Mouse (Mus musculus) embryonic facial prominence, embryonic 11.5 days (tissue): ENCODE results near the gene Pdzrn3. TPM values are rescaled to one million over a fixed set of nuclear protein-coding genes. Genes with fewer than 3 reads are reported as not detected.

Source experiments
- ATAC-seq: fragments of 200-750 bp; cut with Nextera tagmentation; replicated peaks from 2 replicates; pipeline ENCODE4 v1.8.0; 2017; ENCODE audit warnings: low read depth; ENCODE audit not compliant: insufficient number of reproducible peaks, low FRiP score, low TSS enrichment
- DNase-seq: peaks from one replicate; pipeline ENCODE4 v3.0.0-alpha.2; 2015; ENCODE audit warnings: low spot score
- H3K27ac ChIP-seq: fragments of 300-500 bp; sonication (generic); replicated peaks from 2 replicates; pipeline ENCODE4 v1.5.1; 2014; ENCODE audit warnings: mild to moderate bottlenecking, low read depth, low read length, control low read depth
- H3K27me3 ChIP-seq: fragments of 300-500 bp; sonication (generic); 2 replicates; pipeline ENCODE4 v1.6.1; 2014; ENCODE audit warnings: mild to moderate bottlenecking, low read length, moderate library complexity, mixed read lengths; ENCODE audit not compliant: control insufficient read depth, insufficient read depth
- H3K36me3 ChIP-seq: fragments of 300-500 bp; sonication (generic); replicated peaks from 2 replicates; pipeline ENCODE4 v1.6.1; 2014; ENCODE audit warnings: low read depth, mild to moderate bottlenecking, low read length, moderate library complexity, mixed read lengths; ENCODE audit not compliant: control insufficient read depth, insufficient read depth
- H3K4me1 ChIP-seq: fragments of 300-500 bp; sonication (generic); 2 replicates; pipeline ENCODE4 v1.6.1; 2014; ENCODE audit warnings: low read length, mixed read lengths; ENCODE audit not compliant: control insufficient read depth, insufficient read depth
- H3K4me2 ChIP-seq: fragments of 300-500 bp; sonication (generic); 2 replicates; pipeline ENCODE4 v1.6.1; 2014; ENCODE audit warnings: low read depth, mild to moderate bottlenecking, control low read depth, low read length, moderate library complexity
- H3K4me3 ChIP-seq: fragments of 300-500 bp; sonication (generic); 2 replicates; pipeline ENCODE4 v1.5.1; 2014; ENCODE audit warnings: low read depth, low read length, control low read depth
- H3K9ac ChIP-seq: fragments of 300-500 bp; sonication (generic); replicated peaks from 2 replicates; pipeline ENCODE4 v1.6.1; 2014; ENCODE audit warnings: mild to moderate bottlenecking, control low read depth, low read length
- H3K9me3 ChIP-seq: fragments of 300-500 bp; sonication (generic); replicated peaks from 2 replicates; pipeline ENCODE4 v1.6.1; 2016; ENCODE audit warnings: mild to moderate bottlenecking, low read length, inconsistent platforms, mixed read lengths; ENCODE audit not compliant: control insufficient read depth
- WGBS: fragments of 180-500 bp; shearing (Covaris S2); extraction: QIAGEN DNeasy Blood & Tissue Kit; methylation state at CpG from one replicate; pipeline ENCODE4 v1.1.7; 2014; 5-methylcytosine and 5-hydroxymethylcytosine counted together
- polyA plus RNA-seq: library from polyadenylated mRNA; unstranded; fragments of >200 nt; fragmentation: Nextera tagmentation; extraction: Ambion mirVana; gene quantifications from 2 replicates; pipeline ENCODE4 v1.2.1, GENCODE M21; 2014

Gene Pdzrn3
- polyA plus RNA-seq, 1 experiment from 2014 or later = 11.9 TPM

DNA sequence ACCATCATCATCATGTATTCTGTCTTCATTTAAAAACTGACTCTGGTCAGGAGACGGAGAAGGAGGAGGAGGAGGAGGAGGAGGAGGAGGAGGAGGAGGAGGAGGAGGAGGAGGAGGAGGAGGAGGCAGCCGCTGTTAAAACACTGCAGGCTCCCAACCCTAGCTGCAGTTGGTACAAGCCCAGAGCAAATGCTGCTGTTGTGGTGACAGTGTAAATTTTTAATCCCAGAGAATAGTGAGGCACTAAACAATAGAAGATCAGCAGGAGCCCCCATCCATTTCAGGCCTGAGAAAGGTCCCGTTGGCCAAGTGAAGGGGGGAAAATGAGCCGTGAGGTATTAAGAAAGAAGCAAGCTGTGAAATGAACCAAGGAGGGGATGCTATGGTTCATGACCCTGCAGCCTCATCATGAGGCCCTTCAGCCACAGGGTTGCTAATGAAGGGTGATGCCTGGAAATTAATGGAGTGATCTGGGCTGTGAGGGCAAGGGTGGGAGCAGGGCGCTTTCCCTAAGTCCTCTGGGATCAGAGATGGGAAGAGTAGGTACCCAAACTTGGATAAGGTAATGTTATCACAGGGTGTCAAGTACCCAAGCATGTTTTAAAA lies 141.0 kb downstream of the Pdzrn3 start:
- DNase-seq = no peak
- WGBS = 38% methylated on average over 4 of the region's 5 CpGs
- Histone ChIP-seq H3K36me3 (no peaks in the 10 kb centered on the region), H3K4me3 (no peak overlapping the region), H3K27me3 (no peaks in the 10 kb centered on the region), H3K9me3 (no peaks in the 10 kb centered on the region), H3K9ac (no peak overlapping the region), H3K4me2 (no peak overlapping the region), H3K27ac (no peak overlapping the region), H3K4me1 (no peaks in the 10 kb centered on the region)
- no peak for ATAC-seq

DNA sequence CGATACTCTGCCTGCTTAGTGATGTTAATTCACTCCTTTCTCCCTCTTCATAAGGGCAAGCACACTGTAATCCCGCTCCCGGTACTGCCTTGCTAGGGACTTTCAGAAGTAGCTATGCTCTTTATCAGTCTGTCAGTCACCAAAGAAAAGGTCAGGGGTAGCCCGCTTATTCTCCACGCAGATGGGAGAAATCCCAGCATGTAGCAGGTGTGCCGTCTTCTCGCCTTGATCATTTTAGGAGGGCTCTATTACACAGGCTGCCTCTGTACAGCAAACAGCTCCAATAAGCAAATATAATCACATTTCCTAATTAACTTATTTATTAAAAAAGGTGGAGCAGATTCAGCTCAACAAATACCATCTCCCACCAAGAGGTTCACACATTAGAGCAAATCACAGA lies 141.5 kb downstream of the Pdzrn3 start:
- Histone ChIP-seq H3K4me2 (no peak overlapping the region), H3K4me1 (no peaks in the 10 kb centered on the region), H3K27ac (no peak overlapping the region), H3K27me3 (no peaks in the 10 kb centered on the region), H3K4me3 (no peak overlapping the region), H3K9ac (no peak overlapping the region), H3K9me3 (no peaks in the 10 kb centered on the region), H3K36me3 (no peaks in the 10 kb centered on the region)
- no peak for DNase-seq
- ATAC-seq = no peak
- WGBS = 65% methylated on average over 7 of the region's 7 CpGs

DNA sequence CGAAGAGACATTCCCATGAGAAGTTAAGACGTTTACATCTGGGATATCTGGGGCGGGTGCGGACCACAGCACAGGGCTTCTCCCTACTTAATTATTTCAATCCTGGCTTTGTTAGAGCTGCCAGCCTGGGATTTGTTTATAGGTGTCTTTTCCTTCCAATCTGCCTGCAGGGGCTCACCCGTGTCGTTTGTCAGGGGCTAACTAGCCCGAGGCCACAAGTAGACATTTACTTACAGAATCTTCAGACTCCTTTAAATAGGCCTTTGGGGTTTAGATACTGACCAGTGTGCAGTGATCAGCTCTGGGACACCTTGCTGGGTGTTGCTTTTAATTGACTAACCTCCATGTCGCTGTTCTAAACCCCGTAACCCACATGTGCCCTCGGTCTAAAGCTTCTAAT lies 143.3 kb downstream of the Pdzrn3 start:
- Histone ChIP-seq H3K9ac (no peak overlapping the region), H3K27ac (no peak overlapping the region), H3K4me3 (no peak overlapping the region), H3K36me3 (no peaks in the 10 kb centered on the region), H3K4me1 (no peaks in the 10 kb centered on the region), H3K4me2 (no peak overlapping the region), H3K9me3 (no peaks in the 10 kb centered on the region), H3K27me3 (no peaks in the 10 kb centered on the region)
- ATAC-seq = no peak
- no peak for DNase-seq
- WGBS = 22% methylated on average over 10 of the region's 10 CpGs

DNA sequence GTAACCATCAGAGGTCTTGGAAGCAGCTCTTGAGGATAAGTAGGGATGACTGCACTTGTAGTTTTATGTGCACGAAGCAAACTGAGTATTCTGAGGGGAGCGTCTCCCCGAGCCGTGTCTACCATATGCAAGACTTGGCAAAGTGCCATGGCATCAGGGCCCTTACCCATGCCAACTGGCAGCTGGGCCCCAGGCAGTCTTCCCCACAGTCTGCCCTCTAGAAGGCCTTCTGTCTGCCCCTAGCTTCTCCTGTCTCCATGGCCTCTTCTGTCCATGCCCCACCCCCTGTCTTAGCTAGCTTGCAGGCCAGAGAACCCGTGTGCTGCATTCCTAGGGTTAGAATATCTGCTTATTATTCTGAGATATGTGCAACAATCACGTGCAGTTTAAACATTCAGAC lies 144.0 kb downstream of the Pdzrn3 start:
- H3K36me3 ChIP-seq = no peaks in the 10 kb centered on the region
- H3K4me3 ChIP-seq = no peak overlapping the region
- no peaks in the 10 kb centered on the region for H3K27me3 ChIP-seq
- WGBS = 72% methylated on average over 6 of the region's 6 CpGs
- no peak for DNase-seq
- no peak for ATAC-seq
- no peak overlapping the region for H3K9ac ChIP-seq
- H3K4me1 ChIP-seq = no peaks in the 10 kb centered on the region
- no peaks in the 10 kb centered on the region for H3K9me3 ChIP-seq
- H3K4me2 ChIP-seq = no peak overlapping the region
- H3K27ac ChIP-seq = no peak overlapping the region

DNA sequence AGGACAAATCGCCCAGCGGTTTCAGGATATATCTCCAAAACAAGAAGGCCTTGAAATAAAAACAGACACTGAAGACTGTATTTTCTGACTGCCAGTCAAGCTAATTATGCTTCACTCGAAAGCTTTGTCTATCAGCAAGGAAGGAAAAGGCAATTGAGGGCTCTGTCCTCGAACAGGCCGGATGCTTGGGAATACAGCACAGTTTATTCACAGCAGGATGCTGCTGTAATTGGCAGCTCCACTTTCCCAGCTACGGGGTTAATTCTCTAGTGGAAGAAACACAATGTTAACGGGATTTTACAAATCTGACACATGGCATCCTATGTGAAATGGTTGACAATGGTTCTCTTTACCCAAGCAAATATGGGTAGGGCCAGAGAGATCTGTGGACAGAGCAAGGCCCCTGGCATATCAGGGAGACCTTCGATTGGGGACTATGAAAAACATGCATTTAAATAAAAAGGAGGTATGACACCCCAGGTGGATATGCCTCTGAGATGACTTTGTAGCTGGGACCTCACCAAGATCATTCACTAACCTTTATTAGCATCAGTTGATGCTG lies 150.3 kb downstream of the Pdzrn3 start:
- Histone ChIP-seq H3K27ac (no peak overlapping the region), H3K4me3 (no peak overlapping the region), H3K9me3 (no peaks in the 10 kb centered on the region), H3K27me3 (no peaks in the 10 kb centered on the region), H3K4me2 (no peak overlapping the region), H3K9ac (no peak overlapping the region), H3K4me1 (no peaks in the 10 kb centered on the region), H3K36me3 (no peaks in the 10 kb centered on the region)
- ATAC-seq (no peak), DNase-seq (no peak)
- WGBS = 34% methylated on average over 8 of the region's 8 CpGs

DNA sequence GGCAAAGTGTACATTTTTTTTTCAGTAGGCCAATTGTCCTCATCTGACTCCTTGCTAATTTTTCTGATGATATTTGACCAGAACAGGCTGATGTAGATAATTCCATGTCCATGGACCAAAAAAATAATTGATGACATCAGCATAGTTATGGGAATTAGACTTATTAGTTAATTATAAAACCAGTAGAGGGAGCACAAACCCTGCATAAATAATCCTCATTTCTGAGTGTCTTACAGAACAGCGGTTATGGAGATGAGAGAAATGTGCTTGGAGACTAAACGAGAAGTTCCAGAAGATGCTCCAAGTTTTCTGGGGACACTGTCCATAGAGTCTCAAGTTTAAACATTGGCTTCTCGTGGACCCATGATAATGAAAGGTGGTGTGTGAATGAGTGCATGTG lies 157.4 kb downstream of the Pdzrn3 start:
- ATAC-seq = no peak
- no peaks in the 10 kb centered on the region for H3K4me1 ChIP-seq
- H3K36me3 ChIP-seq = no peaks in the 10 kb centered on the region
- no peak for DNase-seq
- H3K4me2 ChIP-seq = no peak overlapping the region
- WGBS = 75% methylated on average over 3 of the region's 3 CpGs
- no peaks in the 10 kb centered on the region for H3K9me3 ChIP-seq
- H3K27me3 ChIP-seq = no peaks in the 10 kb centered on the region
- no peak overlapping the region for H3K4me3 ChIP-seq
- H3K27ac ChIP-seq = no peak overlapping the region
- no peak overlapping the region for H3K9ac ChIP-seq

DNA sequence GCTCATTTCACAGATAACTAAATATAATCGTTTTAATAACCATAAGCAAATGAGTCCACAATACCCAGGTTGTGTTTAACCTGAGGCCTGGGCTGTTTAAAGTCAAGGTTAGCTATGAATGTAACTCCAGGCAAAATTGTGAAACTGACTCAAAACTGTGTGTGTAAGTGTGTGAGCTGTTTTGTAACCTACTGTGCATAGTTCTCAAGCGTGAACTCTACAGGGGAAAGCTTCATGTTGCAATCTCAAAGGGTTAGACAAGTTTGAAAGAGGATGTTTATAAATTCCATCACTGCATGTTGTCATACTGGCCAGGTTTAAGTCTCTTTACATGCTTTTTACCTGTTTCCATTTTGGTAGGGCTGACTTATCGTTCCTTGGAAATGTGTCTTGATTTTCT lies 158.7 kb downstream of the Pdzrn3 start:
- H3K4me3 ChIP-seq = no peak overlapping the region
- no peaks in the 10 kb centered on the region for H3K4me1 ChIP-seq
- DNase-seq = no peak
- no peaks in the 10 kb centered on the region for H3K9me3 ChIP-seq
- no peaks in the 10 kb centered on the region for H3K27me3 ChIP-seq
- 84% methylated on average over 3 of the region's 3 CpGs for WGBS
- H3K27ac ChIP-seq = no peak overlapping the region
- no peak for ATAC-seq
- H3K36me3 ChIP-seq = no peaks in the 10 kb centered on the region
- no peak overlapping the region for H3K9ac ChIP-seq
- H3K4me2 ChIP-seq = no peak overlapping the region

DNA sequence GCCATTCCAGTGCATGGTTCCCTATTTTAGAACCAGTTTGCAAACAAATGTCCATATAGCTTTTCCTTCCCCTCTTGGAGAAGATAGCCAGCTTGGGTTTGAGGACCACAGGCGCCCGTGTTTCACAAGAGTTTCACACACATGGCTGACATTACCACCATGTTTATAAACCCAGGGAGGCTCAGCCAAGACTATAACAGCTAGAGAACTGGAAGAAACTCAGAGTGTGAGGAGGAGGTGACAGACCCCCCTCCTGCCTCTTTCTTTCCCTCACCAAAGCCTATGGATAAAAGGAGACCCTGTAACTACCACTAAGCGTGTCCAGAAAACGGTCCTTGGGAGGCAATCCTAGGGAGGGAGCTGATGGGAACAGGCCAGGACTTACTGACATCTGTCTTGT lies 159.5 kb downstream of the Pdzrn3 start:
- H3K4me3 ChIP-seq = no peak overlapping the region
- no peaks in the 10 kb centered on the region for H3K27me3 ChIP-seq
- no peak for DNase-seq
- no peak for ATAC-seq
- H3K9me3 ChIP-seq = no peaks in the 10 kb centered on the region
- H3K9ac ChIP-seq = no peak overlapping the region
- H3K36me3 ChIP-seq = no peaks in the 10 kb centered on the region
- 83% methylated on average over 4 of the region's 4 CpGs for WGBS
- no peaks in the 10 kb centered on the region for H3K4me1 ChIP-seq
- H3K4me2 ChIP-seq = no peak overlapping the region
- no peak overlapping the region for H3K27ac ChIP-seq
